Mouse (Mus musculus) heart, embryonic 11.5 days (tissue): ENCODE results near the gene Brat1. TPM values are rescaled to one million over a fixed set of nuclear protein-coding genes. Genes with fewer than 3 reads are reported as not detected.

ENCODE experiments used
- ATAC-seq: fragments of 200-750 bp; cut with Nextera tagmentation; replicated peaks from 2 replicates; pipeline ENCODE4 v1.8.0; 2017; ENCODE audit warnings: moderate library complexity; ENCODE audit not compliant: insufficient number of reproducible peaks, low FRiP score, low TSS enrichment
- H3K27ac ChIP-seq: fragments of 300-500 bp; sonication (generic); 2 replicates; pipeline ENCODE4 v1.5.1; 2014; ENCODE audit warnings: mild to moderate bottlenecking, low read depth, low read length
- H3K27me3 ChIP-seq: fragments of 300-500 bp; sonication (generic); 2 replicates; pipeline ENCODE4 v1.6.1; 2014; ENCODE audit warnings: mild to moderate bottlenecking, low read length, mixed read lengths; ENCODE audit not compliant: control insufficient read depth, insufficient read depth
- H3K36me3 ChIP-seq: fragments of 300-500 bp; sonication (generic); 2 replicates; pipeline ENCODE4 v1.6.1; 2014; ENCODE audit warnings: mild to moderate bottlenecking, low read length, moderate library complexity, mixed read lengths; ENCODE audit not compliant: control insufficient read depth, insufficient read depth
- H3K4me1 ChIP-seq: fragments of 300-500 bp; sonication (generic); 2 replicates; pipeline ENCODE4 v1.6.1; 2014; ENCODE audit warnings: low read length; ENCODE audit not compliant: control insufficient read depth, insufficient read depth
- H3K4me2 ChIP-seq: fragments of 300-500 bp; sonication (generic); 2 replicates; pipeline ENCODE4 v1.6.1; 2014; ENCODE audit warnings: mild to moderate bottlenecking, moderate library complexity
- H3K4me3 ChIP-seq: fragments of 300-500 bp; sonication (generic); 2 replicates; pipeline ENCODE4 v1.5.1; 2014; ENCODE audit warnings: low read depth, low read length
- H3K9ac ChIP-seq: fragments of 300-500 bp; sonication (generic); 2 replicates; pipeline ENCODE4 v1.6.1; 2014; ENCODE audit warnings: mild to moderate bottlenecking, low read depth, low read length, moderate library complexity
- H3K9me3 ChIP-seq: fragments of 300-500 bp; sonication (generic); replicated peaks from 2 replicates; pipeline ENCODE4 v1.6.1; 2016; ENCODE audit warnings: low read length; ENCODE audit not compliant: control insufficient read depth
- WGBS: fragments of 180-500 bp; shearing (Covaris S2); extraction: QIAGEN DNeasy Blood & Tissue Kit; methylation state at CpG from one replicate; pipeline ENCODE4 v1.1.7; 2014; ENCODE audit not compliant: insufficient replicate concordance; 5-methylcytosine and 5-hydroxymethylcytosine counted together
- polyA plus RNA-seq: library from polyadenylated mRNA; unstranded; fragments of >200 nt; fragmentation: Nextera tagmentation; extraction: Ambion mirVana; gene quantifications from 2 replicates; pipeline ENCODE4 v1.2.1, GENCODE M21; 2014

Gene Brat1
- polyA plus RNA-seq, 1 experiment from 2014 or later, result 9.8 TPM

- H3K4me3 ChIP-seq, result no peak overlapping the region
- no peaks in the 10 kb centered on the region for H3K9me3 ChIP-seq
- H3K36me3 ChIP-seq, result no peaks in the 10 kb centered on the region
- H3K4me1 ChIP-seq, result peaks cover 8% of the 10 kb centered on the region; the same call in 1 of the 2 replicates
- H3K9ac ChIP-seq, result no peak overlapping the region
- H3K27me3 ChIP-seq, result peaks cover 12% of the 10 kb centered on the region
- H3K4me2 ChIP-seq, result no peak overlapping the region
- ATAC-seq, result no peak
- no peak overlapping the region for H3K27ac ChIP-seq
- 78% methylated on average over 11 of the region's 11 CpGs for WGBS
Observed at GRCm38 (mm10) chr5:140731040-140731797, 26.4 kb downstream of the Brat1 start.

GRCm38 (mm10) chr5:140732195-140732594 is 27.4 kb downstream of the Brat1 start:
- no peak for ATAC-seq
- no peak overlapping the region for H3K9ac ChIP-seq
- H3K9me3 ChIP-seq, result no peaks in the 10 kb centered on the region
- H3K36me3 ChIP-seq, result no peaks in the 10 kb centered on the region
- peaks cover 22% of the 10 kb centered on the region for H3K27me3 ChIP-seq
- H3K4me1 ChIP-seq, result peaks cover 8% of the 10 kb centered on the region; the same call in 1 of the 2 replicates
- H3K27ac ChIP-seq, result no peak overlapping the region
- 53% methylated on average over 4 of the region's 4 CpGs for WGBS
- H3K4me3 ChIP-seq, result no peak overlapping the region
- H3K4me2 ChIP-seq, result no peak overlapping the region

DNA sequence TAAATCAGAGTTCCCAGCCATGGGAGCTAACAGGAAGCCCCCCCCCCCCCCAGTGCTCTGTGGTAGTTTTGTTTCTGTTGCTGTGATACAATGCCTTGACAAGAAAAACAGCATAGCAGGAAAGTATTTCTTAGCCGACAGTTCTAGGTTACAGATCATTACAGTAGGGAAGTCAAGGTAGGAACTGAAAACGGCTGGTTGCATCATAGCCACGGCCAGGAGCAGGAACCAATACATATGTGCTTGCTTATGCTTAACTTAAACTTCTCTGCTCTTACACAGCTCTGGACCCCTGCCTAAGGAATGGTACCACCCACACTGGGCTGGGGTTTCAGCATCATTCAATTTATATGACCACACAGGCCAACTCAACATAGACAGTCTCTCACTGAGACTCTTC is 28.5 kb downstream of the Brat1 start:
- ATAC-seq, result no peak
- WGBS, result 61% methylated on average over 3 of the region's 3 CpGs

DNA sequence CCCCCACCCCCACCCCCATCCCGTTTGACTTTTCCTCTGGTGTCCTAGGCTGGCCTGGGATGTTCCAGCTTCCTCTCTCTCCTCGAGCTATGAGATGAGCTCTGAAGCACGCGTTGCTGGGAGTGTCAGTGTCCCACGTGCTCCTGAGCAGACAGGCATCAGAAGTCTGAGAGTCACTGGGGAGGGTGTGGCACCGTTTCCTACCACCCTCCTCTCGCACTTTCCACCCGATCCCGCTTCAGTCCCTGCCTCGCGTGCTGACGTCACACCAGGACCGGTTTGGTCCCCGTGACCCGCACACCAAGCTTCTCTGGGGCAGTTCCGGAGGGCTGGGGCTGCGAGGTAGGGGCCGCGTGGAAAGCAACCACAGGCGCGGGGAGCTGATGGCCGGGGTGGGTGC is 30.5 kb downstream of the Brat1 start:
- 2% methylated on average over 22 of the region's 22 CpGs for WGBS
- Histone ChIP-seq H3K9ac (no peak overlapping the region), H3K9me3 (no peaks in the 10 kb centered on the region), H3K27ac (no peak overlapping the region), H3K4me1 (peaks cover 8% of the 10 kb centered on the region; the same call in 1 of the 2 replicates), H3K27me3 (peaks cover 28% of the 10 kb centered on the region), H3K4me2 (peak overlapping the region; percentile 70), H3K36me3 (no peaks in the 10 kb centered on the region), H3K4me3 (peak overlapping the region; percentile 38)
- ATAC-seq, result 0 out of 2 replicates have a peak, but pooled peaks have one; percentile 39

More for the DNA sequence above, 28.5 kb downstream of the Brat1 start:
- Histone ChIP-seq H3K36me3 (no peaks in the 10 kb centered on the region), H3K27ac (no peak overlapping the region), H3K4me3 (no peak overlapping the region), H3K27me3 (peaks cover 25% of the 10 kb centered on the region), H3K9me3 (no peaks in the 10 kb centered on the region), H3K9ac (no peak overlapping the region), H3K4me1 (peaks cover 8% of the 10 kb centered on the region; the same call in 1 of the 2 replicates), H3K4me2 (no peak overlapping the region)

GRCm38 (mm10) chr5:140736166-140736565 is 31.4 kb downstream of the Brat1 start:
- WGBS, result 17% methylated on average over 11 of the region's 13 CpGs
- H3K4me3 ChIP-seq, result peak overlapping the region; percentile 38; the same call in 1 of the 2 replicates
- ATAC-seq, result no peak
- H3K27me3 ChIP-seq, result peaks cover 28% of the 10 kb centered on the region
- no peak overlapping the region for H3K27ac ChIP-seq
- H3K9ac ChIP-seq, result no peak overlapping the region
- no peaks in the 10 kb centered on the region for H3K36me3 ChIP-seq
- no peaks in the 10 kb centered on the region for H3K9me3 ChIP-seq
- no peak overlapping the region for H3K4me2 ChIP-seq
- peaks cover 8% of the 10 kb centered on the region; the same call in 1 of the 2 replicates for H3K4me1 ChIP-seq

- Histone ChIP-seq H3K27ac (no peak overlapping the region), H3K27me3 (peaks cover 29% of the 10 kb centered on the region), H3K4me3 (no peak overlapping the region), H3K9me3 (no peaks in the 10 kb centered on the region), H3K4me2 (no peak overlapping the region), H3K36me3 (no peaks in the 10 kb centered on the region), H3K9ac (no peak overlapping the region), H3K4me1 (peaks cover 8% of the 10 kb centered on the region; the same call in 1 of the 2 replicates)
- no peak for ATAC-seq
- 74% methylated on average over 12 of the region's 12 CpGs for WGBS
Observed at GRCm38 (mm10) chr5:140739813-140740212, 35.0 kb downstream of the Brat1 start.

GRCm38 (mm10) chr5:140741040-140741439 is 36.2 kb downstream of the Brat1 start:
- Histone ChIP-seq H3K27ac (no peak overlapping the region), H3K4me2 (no peak overlapping the region), H3K4me3 (no peak overlapping the region), H3K9me3 (no peaks in the 10 kb centered on the region), H3K4me1 (peaks cover under 1% of the 10 kb centered on the region; the same call in 1 of the 2 replicates), H3K9ac (no peak overlapping the region), H3K27me3 (peaks cover 20% of the 10 kb centered on the region), H3K36me3 (no peaks in the 10 kb centered on the region)
- 70% methylated on average over 11 of the region's 11 CpGs for WGBS
- ATAC-seq, result 0 out of 2 replicates have a peak, but pooled peaks have one; percentile 16

DNA sequence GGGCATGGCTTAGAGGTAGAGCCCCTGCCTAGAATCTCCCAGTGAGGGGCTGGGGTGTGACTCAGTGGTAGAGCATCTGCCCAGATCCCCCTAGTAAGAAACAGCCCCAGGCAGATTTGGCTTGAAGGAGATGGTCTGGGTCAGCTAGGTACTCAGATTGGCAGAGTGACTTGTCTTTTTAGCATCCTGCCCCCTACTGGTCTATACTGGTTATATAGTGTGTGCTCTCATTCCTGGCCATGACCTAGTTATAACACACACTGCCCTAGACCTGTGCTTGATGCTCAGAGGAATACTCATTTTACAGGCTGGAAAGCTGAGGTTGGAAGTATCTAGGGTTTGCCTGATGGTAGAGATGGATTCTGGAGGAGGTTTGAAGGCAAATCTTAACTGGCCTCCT is 37.1 kb downstream of the Brat1 start:
- Histone ChIP-seq H3K9ac (no peak overlapping the region), H3K4me1 (no peaks in the 10 kb centered on the region), H3K27me3 (peaks cover 12% of the 10 kb centered on the region), H3K4me3 (no peak overlapping the region), H3K4me2 (no peak overlapping the region), H3K36me3 (no peaks in the 10 kb centered on the region), H3K27ac (no peak overlapping the region), H3K9me3 (no peaks in the 10 kb centered on the region)
- ATAC-seq, result no peak

GRCm38 (mm10) chr5:140743706-140744131 is 38.9 kb downstream of the Brat1 start:
- Histone ChIP-seq H3K4me3 (no peak overlapping the region), H3K9ac (no peak overlapping the region), H3K27me3 (0 out of 2 replicates have a peak, but pooled peaks cover 6% of the 10 kb centered on the region), H3K4me1 (no peaks in the 10 kb centered on the region), H3K36me3 (no peaks in the 10 kb centered on the region), H3K9me3 (no peaks in the 10 kb centered on the region), H3K4me2 (no peak overlapping the region), H3K27ac (no peak overlapping the region)
- ATAC-seq, result no peak
- 31% methylated on average over 12 of the region's 12 CpGs for WGBS
